Mouse (Mus musculus): Measurements from ENCODE around the gene Zfand6. TPM values are rescaled to one million over a fixed set of nuclear protein-coding genes. Genes with fewer than 3 reads are reported as not detected.

The Zfand6 gene
- polyA plus RNA-seq, 1 experiment = 49.9 TPM

DNA sequence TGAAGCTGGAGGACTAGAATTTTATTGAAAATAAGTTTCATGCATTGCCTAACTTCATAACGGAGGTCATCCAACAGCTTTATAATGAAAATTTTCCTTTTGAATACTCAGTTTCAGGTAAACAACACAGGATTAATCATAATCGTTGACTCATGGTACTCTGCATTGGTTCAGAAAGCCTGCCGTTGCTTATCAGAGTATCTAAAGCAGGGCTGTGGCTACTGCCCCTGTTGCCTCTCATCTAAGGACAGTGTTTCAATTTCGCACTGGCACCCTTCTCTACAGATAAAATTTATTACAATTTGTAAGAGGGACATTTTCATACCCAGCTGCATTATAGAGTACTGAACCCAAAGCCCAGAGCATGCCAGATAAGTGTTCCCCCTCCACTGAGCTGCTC lies 77.3 kb downstream of the Zfand6 start:
- no peak for TF ChIP-seq GATA1 (IDR thresholded peaks at IDR 0.05; ENCODE audit: low read length)

DNA sequence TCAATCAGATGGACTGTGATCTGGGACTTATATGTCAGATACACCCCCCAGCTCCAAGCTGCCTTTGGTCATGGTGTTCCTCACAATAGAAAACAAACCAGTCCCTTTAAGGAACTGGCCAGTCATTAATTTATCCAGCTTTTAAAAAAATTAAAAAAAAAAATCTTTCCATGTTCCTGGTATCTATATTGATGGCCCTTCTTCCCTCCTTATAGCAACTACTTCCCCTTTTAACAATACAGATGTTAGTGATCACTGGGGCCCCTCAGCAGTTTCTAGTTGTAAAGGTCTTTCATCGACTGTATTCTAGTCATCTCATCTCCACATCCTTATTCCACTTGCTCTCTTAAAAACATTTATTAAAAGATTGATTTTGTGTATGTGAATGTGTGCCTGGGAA lies 78.2 kb downstream of the Zfand6 start:
- no peak for TF ChIP-seq GATA1 (IDR thresholded peaks at IDR 0.05; ENCODE audit: low read length)

DNA sequence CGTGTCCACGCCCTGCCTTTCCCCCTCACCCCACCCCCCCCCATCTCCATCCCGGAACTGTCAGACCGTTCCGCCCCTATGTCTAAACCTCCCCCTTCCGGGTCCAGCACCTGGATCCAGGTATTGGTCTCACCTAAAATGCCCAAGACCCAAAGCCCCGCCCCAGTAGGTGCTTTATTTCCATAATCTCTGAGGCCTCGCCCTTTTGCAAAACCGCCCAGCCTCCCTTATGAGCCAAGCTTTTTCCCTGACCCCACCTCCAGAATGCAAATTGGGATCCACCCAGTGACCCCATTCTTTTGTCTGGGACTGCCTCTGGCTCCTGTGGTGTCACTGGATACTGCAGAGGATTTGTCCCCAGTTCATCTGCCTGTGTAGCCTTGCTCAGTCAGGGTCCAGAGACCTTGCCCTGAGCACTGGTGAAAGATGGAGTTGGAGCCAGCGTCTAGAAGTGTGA lies 83.4 kb downstream of the Zfand6 start, which contains the start of gene Fah:
Gene Fah, minus strand, starts transcription at position 430 of the 457 bp plus-strand sequence.
- no peak for TF ChIP-seq GATA1 (IDR thresholded peaks at IDR 0.05; ENCODE audit: low read length)

DNA sequence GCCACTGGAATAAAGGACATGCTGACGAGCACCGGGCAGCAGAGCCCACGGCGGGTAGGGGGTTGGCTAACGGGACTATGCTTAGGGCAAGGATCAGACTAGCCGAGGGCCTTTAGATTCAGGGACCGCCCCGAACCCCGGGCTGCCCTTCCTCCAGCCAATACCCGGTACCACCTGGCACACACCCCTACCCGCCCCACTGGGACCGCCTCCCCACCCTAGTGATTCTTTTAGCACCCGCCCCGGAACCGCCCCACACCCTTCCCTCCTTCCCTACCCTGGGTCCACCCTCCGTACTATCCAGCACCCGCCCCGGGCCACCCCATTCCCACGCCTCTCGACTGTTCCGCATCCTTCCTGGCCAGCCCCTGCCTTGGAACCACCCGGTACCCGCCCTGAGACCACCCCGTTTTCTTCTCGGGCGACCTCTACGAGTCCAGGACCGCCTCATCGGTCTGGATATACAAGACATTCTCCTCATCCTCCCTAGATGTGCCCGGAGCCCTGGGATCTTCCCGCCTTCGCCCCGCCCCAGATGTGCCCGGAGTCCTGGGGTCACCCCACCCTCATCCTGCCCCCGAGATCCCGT lies 84.0 kb downstream of the Zfand6 start:
- no peak for TF ChIP-seq GATA1 (IDR thresholded peaks at IDR 0.05; ENCODE audit: low read length)

DNA sequence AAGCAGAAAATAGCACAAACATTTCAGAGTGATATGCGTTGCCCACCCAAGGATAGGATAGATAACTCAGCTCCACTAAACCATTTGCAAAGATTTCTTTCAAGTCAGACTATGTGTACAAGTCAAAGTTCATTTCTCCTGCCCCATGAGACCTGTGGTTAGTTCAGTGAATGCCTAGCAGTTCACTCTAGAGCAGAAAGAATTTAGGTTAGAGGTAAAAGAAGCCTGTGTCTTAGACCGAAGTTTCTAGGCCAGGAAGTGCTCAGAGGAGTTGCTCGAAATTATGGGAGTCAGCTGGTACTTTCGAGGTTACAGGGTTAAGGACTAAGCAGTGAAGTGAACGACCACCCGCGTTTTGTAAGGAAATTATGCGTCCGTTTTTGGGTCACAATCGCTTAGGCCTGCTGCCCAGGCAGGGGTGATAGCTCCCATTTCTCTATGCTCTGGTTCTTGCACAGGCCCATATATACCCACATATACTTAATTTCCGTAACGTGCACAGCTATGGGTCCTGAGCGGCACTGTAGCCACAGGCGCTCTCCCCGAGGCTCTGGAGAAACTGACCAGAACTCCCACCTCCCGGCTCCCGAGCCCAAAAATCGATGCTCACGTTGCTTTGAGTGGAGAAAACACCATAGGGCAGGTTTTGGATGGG lies 84.6 kb downstream of the Zfand6 start:
- no peak for TF ChIP-seq GATA1 (IDR thresholded peaks at IDR 0.05; ENCODE audit: low read length)

DNA sequence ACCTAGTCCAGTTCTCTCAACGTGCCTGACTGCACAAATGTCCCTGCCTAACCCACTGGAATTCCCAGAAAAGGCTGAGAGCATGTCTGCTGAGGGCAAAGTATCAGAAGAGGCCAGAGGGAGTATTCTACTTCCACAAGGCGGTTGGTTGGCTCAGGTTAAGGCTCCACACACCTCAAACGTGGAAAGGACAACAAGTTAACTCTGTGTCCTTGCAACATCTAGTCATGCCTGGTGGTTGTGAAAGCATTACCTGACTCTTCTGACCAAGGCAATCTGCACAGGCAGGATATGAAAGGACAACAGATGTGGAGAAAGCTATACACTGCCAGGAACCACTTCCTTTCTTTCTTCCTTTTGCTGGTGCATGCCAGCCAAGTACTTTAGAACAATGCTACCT lies 85.3 kb downstream of the Zfand6 start:
- no peak for TF ChIP-seq GATA1 (IDR thresholded peaks at IDR 0.05; ENCODE audit: low read length)

DNA sequence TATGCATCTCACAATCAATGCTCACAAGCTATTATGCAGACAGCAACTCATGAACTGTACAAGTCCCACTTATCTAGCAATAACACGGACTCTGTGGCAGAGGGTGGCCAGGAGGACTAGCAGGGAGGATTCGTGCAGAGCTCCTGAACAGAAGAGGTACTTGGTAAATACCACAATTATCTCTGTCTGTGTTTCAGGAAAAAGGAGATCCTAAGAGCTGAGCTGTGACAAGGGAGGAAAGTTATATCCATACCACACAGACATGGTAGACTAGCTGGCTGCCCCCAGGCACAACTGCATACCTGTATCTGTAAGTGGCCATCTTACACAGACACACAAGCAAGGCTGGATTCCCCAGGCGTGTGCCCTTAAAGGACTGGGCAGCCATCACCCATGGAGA lies 88.4 kb downstream of the Zfand6 start:
- no peak for TF ChIP-seq GATA1 (IDR thresholded peaks at IDR 0.05; ENCODE audit: low read length)

DNA sequence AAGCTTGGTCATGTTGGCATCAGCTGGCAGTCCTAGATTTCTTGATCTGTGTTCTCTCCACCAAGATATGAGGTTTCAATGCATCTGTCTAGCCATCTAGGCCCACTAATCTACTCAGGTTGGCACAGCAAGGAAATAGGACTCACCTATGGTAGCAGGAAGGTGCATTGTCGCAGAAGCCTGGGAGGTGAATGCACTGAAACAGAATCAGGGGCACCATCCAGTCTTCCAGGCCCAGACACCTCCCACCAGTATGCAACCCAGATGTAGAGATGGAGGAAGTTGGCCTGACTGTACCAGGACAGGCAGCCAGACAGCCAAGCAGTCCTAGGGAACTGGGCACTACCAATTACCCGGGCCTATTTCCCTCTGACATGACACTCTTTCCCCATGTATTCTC lies 89.1 kb downstream of the Zfand6 start:
- TF ChIP-seq GATA1 (IDR thresholded peaks at IDR 0.05; ENCODE audit: low read length) = no peak

DNA sequence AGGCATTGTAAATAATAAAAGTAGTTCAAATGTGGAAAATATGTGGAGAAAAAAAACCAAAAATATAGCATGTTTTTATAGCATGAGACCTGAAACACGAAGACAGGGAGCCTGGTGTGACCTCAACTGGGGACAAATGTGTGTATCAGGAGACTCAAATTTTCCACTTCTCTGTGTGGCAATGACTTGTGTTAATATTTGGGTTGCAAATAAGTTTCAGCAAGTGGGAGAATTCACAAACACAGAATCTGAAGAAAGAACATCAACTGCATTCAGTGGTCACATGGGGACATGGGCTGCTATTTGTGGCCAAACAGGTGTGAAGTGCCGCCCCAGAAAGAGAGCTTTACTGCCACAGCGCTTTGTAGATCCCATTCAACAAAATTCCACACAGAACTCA lies 93.1 kb downstream of the Zfand6 start:
- no peak for TF ChIP-seq GATA1 (IDR thresholded peaks at IDR 0.05; ENCODE audit: low read length)

DNA sequence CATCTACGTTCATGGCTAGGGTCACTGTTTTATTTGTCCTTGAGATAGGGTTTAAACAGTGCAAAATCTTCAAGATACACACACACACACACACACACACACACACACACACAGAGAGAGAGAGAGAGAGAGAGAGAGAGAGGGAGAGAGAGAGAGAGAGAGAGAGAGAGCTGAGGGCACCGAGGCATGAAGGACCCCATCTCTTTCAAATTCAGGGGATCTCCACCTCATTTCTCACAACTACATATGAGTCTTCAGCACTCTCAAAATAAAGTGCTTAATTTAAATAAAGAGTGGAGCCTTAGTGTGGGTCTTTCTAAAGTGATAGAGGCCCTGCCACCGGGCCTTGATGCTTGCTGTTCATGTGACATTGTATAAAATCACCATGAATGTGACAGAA lies 93.8 kb downstream of the Zfand6 start:
- no peak for TF ChIP-seq GATA1 (IDR thresholded peaks at IDR 0.05; ENCODE audit: low read length)

DNA sequence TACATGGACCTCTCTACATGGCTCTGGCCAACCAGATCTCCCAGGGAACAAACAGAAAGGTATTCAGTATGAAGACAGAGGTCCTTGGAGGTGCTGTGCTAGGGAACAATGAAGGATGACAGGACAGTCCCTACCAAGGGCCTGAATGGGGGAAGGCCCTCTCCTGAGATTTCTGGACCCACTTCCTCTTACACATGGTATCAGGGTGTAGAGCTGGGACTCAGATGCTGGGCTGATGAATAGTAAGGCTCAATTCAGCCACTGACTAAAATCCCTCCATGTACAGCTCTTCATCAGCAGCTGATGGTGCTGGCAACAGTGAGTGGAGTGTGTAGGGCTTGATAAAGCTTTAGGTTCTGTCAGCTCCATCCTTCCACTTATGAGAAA lies 94.8 kb downstream of the Zfand6 start:
- no peak for TF ChIP-seq GATA1 (IDR thresholded peaks at IDR 0.05; ENCODE audit: low read length)

DNA sequence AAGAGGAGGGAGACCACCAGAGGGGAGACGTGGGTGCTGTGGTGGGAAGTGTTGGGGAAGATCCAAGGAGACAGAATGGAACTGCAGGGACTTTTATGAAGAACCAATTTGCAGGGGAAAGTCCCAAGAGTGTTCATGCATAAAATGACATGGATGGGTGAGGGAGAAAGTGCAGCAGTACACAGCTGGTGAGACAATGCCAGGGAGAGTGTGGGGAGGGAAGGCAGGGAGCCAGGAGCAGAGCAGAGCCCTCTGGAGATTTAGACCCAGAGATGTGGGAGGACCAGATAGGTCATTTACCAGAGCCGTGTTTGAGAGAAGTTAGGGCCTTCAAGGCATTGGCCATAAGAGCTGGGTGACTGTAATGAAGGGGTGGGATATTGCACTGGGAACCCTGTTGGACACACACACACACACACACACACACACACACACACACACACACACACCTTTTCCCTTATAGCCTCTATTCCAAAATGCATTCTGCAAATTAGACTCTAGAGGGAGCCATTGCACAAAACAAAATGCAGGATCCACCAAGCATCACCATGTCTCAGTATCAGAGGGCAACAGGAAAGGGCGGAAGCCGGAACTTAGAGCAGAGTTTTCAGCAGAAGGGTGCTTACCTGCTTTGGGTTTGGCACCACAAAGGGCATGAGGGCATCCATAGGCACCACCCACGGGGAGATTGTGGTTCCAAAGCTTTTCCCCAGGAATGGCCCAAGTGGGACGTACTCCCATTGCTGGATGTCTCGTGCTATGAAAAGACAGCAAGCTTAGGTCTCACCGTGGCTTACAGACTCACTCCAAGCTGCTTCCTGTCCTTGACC lies 95.5 kb downstream of the Zfand6 start:
- TF ChIP-seq GATA1 (IDR thresholded peaks at IDR 0.05; ENCODE audit: low read length) = no peak

DNA sequence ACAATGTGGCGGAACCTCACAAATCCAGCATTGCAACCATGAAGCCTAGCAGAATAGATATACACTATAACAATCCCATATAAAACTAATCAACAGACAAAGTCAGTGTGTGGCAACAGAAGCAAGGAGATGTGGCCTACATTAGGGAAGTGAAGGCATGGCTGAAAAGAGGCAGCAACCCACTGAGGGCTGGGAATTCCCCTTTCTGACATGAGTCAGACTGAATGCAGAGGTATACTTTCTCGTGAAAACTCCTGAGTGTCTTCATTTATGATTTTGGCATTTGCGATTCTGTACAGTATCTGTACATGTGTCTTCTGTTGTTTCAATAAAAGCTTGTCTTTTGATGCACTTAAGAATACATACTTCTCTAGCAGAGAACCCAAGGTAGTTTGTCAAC lies 98.4 kb downstream of the Zfand6 start:
- TF ChIP-seq GATA1 (IDR thresholded peaks at IDR 0.05; ENCODE audit: low read length) = no peak

DNA sequence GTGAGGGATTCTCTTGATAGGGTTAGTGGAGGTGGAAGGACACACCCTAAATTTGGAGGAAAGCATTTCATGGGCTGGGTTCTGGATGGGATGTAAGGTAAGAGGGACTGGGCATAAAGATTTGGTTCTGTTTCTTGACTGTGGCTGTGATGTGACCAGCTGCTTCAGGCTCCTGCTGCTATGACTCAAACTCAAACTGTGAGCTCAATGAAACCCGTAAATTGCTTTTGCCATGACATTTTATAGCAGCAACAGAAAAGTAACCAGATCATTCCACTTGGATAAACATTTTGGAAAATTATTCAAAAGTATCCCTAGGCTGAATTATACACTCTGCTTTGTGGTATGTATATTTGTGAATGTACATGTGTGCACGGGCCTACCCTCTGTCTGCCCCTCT lies 99.1 kb downstream of the Zfand6 start:
- TF ChIP-seq GATA1 (IDR thresholded peaks at IDR 0.05; ENCODE audit: low read length) = no peak

DNA sequence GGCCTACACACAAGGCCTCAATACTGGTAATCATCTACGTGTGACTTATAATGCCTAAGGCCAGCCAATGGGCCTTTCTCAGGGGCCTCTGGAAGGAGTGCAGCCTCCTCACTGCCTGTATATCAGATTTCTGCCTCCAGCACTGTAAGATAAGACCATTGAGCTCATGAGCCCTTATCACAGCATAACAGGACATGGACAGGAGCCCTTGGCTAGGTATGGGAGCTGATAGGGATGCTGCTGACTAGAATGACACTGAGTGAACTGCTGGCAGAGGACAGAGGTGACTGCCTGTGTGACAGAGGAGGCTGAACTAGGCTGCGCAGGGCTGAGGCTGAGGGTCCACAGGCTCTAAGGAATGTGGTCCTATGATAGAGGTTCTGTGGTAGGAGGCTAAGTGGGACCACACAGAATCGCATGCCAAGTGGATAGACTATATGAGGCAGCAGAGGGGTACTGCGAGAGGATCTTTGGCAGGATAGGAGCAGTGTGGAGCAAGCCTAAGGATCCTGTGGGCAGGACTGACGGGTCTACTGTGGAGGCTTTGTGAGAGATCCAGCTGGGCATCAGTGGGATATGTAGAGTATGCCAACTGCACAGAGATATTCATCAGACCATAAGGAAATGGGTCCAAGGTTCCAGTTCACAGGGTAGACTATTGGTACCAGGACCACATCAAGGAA lies 102.5 kb downstream of the Zfand6 start:
- TF ChIP-seq GATA1 (IDR thresholded peaks at IDR 0.05; ENCODE audit: low read length) = peak; percentile 85
